Mouse (Mus musculus) thymus, adult 2 months (tissue): ENCODE measurements around the gene Ap3b1. TPM values are rescaled to one million over a fixed set of nuclear protein-coding genes. Genes with fewer than 3 reads are reported as not detected.
"Not testable (repeated sequence)": the region's sequence is repeated elsewhere in the genome, so short reads cannot be mapped to it uniquely, and the experiment has no call there.

Experiments used
- DNase-seq: peaks from one replicate; pipeline ENCODE4 v3.0.0; 2021
- H3K27ac ChIP-seq: fragments of 200-500 bp; 2 replicates; pipeline ENCODE4 v1.5.1; 2012; ENCODE audit warnings: low read length, control low read depth; ENCODE audit not compliant: control insufficient read depth, insufficient read depth
- H3K27me3 ChIP-seq: fragments of 200-500 bp; 2 replicates; pipeline ENCODE4 v1.6.1; 2012; ENCODE audit warnings: mild to moderate bottlenecking, low read length, moderate library complexity, mixed read lengths; ENCODE audit not compliant: control insufficient read depth, insufficient read depth
- H3K36me3 ChIP-seq: fragments of 200-500 bp; 2 replicates; pipeline ENCODE4 v1.6.1; 2012; ENCODE audit warnings: mild to moderate bottlenecking, low read length, moderate library complexity; ENCODE audit not compliant: control insufficient read depth, insufficient read depth
- H3K4me1 ChIP-seq: fragments of 200-500 bp; replicated peaks from 2 replicates; pipeline ENCODE4 v1.6.1; 2012; ENCODE audit warnings: low read length; ENCODE audit not compliant: control insufficient read depth, insufficient read depth
- H3K4me3 ChIP-seq: fragments of 200-500 bp; 2 replicates; pipeline ENCODE4 v1.5.1; 2012; ENCODE audit warnings: mild to moderate bottlenecking, low read length, control low read depth, moderate library complexity; ENCODE audit not compliant: control insufficient read depth, insufficient read depth
- CTCF ChIP-seq: fragments of 200-500 bp; IDR thresholded peaks from 2 replicates; pipeline ENCODE4 v1.5.1; 2012; ENCODE audit warnings: mild to moderate bottlenecking, control low read depth, low read length, moderate library complexity, borderline replicate concordance; ENCODE audit not compliant: control insufficient read depth, poor library complexity, insufficient read depth; ENCODE audit errors: extremely low read depth
- POLR2A ChIP-seq: fragments of 200-500 bp; IDR thresholded peaks from 2 replicates; pipeline ENCODE4 v1.6.1; 2012; ENCODE audit warnings: mild to moderate bottlenecking, low read length, control low read depth, moderate library complexity; ENCODE audit not compliant: control insufficient read depth, poor library complexity, insufficient read depth; ENCODE audit errors: extremely low read depth
- WGBS: fragments of 180-500 bp; shearing (Covaris S2); methylation state at CpG from one replicate; pipeline ENCODE4 v1.1.7; 2018; 5-methylcytosine and 5-hydroxymethylcytosine counted together
- polyA plus RNA-seq: library from polyadenylated mRNA; depleted of rRNA; stranded (reverse); fragments of >200 nt; gene quantifications from 2 replicates; pipeline ENCODE4 v1.2.3, GENCODE M21; 2012

Ap3b1 gene
- polyA plus RNA-seq, 1 experiment: 39.4 TPM

- TF ChIP-seq CTCF (no peak), POLR2A (no peak)
- no peaks in the 10 kb centered on the region for H3K27me3 ChIP-seq
- WGBS: 93% methylated on average over 3 of the region's 3 CpGs
- no peak overlapping the region for H3K27ac ChIP-seq
- DNase-seq: no peak
- no peak overlapping the region for H3K4me3 ChIP-seq
- H3K36me3 ChIP-seq: no peaks in the 10 kb centered on the region
- H3K4me1 ChIP-seq: no peaks in the 10 kb centered on the region
These were observed 28.3 kb upstream of the Ap3b1 start for GRCm38 (mm10) chr13:94330392-94330979.

GRCm38 (mm10) chr13:94338357-94338756, 20.4 kb upstream of the Ap3b1 start:
- H3K27me3 ChIP-seq: no peaks in the 10 kb centered on the region
- DNase-seq: no peak
- no peaks in the 10 kb centered on the region for H3K4me1 ChIP-seq
- WGBS: 75% methylated on average over 3 of the region's 3 CpGs
- no peak overlapping the region for H3K27ac ChIP-seq
- no peak overlapping the region for H3K4me3 ChIP-seq
- TF ChIP-seq POLR2A (no peak), CTCF (no peak)
- no peaks in the 10 kb centered on the region for H3K36me3 ChIP-seq

GRCm38 (mm10) chr13:94343192-94343591, 15.6 kb upstream of the Ap3b1 start:
- peak; percentile 6 for DNase-seq
- Histone ChIP-seq H3K27me3 (no peaks in the 10 kb centered on the region), H3K27ac (no peak overlapping the region), H3K4me3 (no peak overlapping the region), H3K4me1 (no peaks in the 10 kb centered on the region), H3K36me3 (no peaks in the 10 kb centered on the region)
- WGBS: 95% methylated on average over 5 of the region's 5 CpGs
- no peak for TF ChIP-seq POLR2A
- TF ChIP-seq CTCF: no peak

- 98% methylated on average over 14 of the region's 14 CpGs for WGBS
- DNase-seq, H3K27me3 ChIP-seq, H3K27ac ChIP-seq, H3K36me3 ChIP-seq, H3K4me3 ChIP-seq, H3K4me1 ChIP-seq: not testable (repeated sequence)
These were observed 14.2 kb upstream of the Ap3b1 start for GRCm38 (mm10) chr13:94344600-94344999.

- peaks cover 5% of the 10 kb centered on the region for H3K4me1 ChIP-seq
- no peak for DNase-seq
- no peaks in the 10 kb centered on the region for H3K27me3 ChIP-seq
- H3K27ac ChIP-seq: no peak overlapping the region
- no peaks in the 10 kb centered on the region for H3K36me3 ChIP-seq
- no peak overlapping the region for H3K4me3 ChIP-seq
- no peak for TF ChIP-seq CTCF
- TF ChIP-seq POLR2A: no peak
- WGBS: 11% methylated on average over 3 of the region's 3 CpGs
These were observed 4.2 kb upstream of the Ap3b1 start for GRCm38 (mm10) chr13:94354584-94354983.

GRCm38 (mm10) chr13:94358101-94358400, 709 bp upstream of the Ap3b1 start:
- Histone ChIP-seq H3K4me1 (peaks cover 5% of the 10 kb centered on the region), H3K27me3 (no peaks in the 10 kb centered on the region), H3K27ac (peak overlapping the region; percentile 36; the same call in 1 of the 2 replicates), H3K36me3 (no peaks in the 10 kb centered on the region), H3K4me3 (peak overlapping the region; percentile 73)
- WGBS: 2% methylated on average over 9 of the region's 9 CpGs
- TF ChIP-seq POLR2A: no peak; the same call in 1 of the 2 replicates
- TF ChIP-seq CTCF: no peak
- no peak for DNase-seq

- DNase-seq: no peak
- Histone ChIP-seq H3K27me3 (no peaks in the 10 kb centered on the region), H3K36me3 (no peaks in the 10 kb centered on the region), H3K4me1 (peaks cover 5% of the 10 kb centered on the region), H3K4me3 (peak overlapping the region; percentile 73), H3K27ac (no peak overlapping the region)
- 18% methylated on average over 25 of the region's 25 CpGs for WGBS
- TF ChIP-seq CTCF: no peak
- TF ChIP-seq POLR2A: no peak
These were observed 641 bp downstream of the Ap3b1 start for GRCm38 (mm10) chr13:94359282-94359920.

- H3K36me3 ChIP-seq, H3K4me3 ChIP-seq, DNase-seq, H3K4me1 ChIP-seq, H3K27ac ChIP-seq, H3K27me3 ChIP-seq: not testable (repeated sequence)
- WGBS: 89% methylated on average over 10 of the region's 10 CpGs
These were observed 2.3 kb downstream of the Ap3b1 start for GRCm38 (mm10) chr13:94361013-94361580.
